Mouse (Mus musculus): ENCODE measurements at regions not wholly inside any gene's neighbourhood (a gene's known extent, or its start where the extent isn't known, plus 50 kb on each side); places are given as distances from the start of the nearest gene placed in this dataset.

- DNase-seq (ENCODE audit: low read depth): no peak
These were observed 81.0 kb upstream of the Sertad2 start for GRCm38 (mm10) chr11:20462076-20462475.

- DNase-seq (ENCODE audit: low read depth): no peak
These were observed 79.8 kb upstream of the Sertad2 start for GRCm38 (mm10) chr11:20463173-20463681.

- DNase-seq (ENCODE audit: low read depth): no peak
These were observed 78.5 kb upstream of the Sertad2 start for GRCm38 (mm10) chr11:20464564-20464963.

GRCm38 (mm10) chr11:20466591-20466990 is 76.5 kb upstream of the Sertad2 start:
- no peak for DNase-seq (ENCODE audit: low read depth)

GRCm38 (mm10) chr11:20468319-20469018 is 74.6 kb upstream of the Sertad2 start:
- DNase-seq (ENCODE audit: low read depth): peak; percentile 30

DNA sequence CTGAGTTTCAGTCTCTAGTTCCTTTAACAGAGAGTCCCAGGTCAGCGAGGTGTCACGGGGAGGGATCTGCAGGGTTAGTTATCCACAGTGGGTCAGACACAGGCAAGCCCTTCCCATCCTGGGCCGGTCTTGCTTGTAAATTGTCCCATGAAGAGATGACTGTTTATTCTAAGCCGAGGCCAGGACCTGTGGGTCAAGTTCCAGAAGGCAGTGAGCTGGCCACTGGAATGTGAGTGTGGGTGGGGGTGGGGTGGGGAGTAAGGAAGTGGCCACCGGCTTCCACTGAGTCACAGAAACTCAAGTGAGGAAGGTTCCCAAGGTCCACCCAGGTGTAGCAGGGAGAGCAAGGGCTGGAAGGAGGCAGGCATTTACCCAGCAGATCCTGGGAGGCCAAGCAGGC is 73.7 kb upstream of the Sertad2 start:
- DNase-seq (ENCODE audit: low read depth): no peak

- no peak for DNase-seq (ENCODE audit: low read depth)
These were observed 72.7 kb upstream of the Sertad2 start for GRCm38 (mm10) chr11:20470396-20470795.

DNA sequence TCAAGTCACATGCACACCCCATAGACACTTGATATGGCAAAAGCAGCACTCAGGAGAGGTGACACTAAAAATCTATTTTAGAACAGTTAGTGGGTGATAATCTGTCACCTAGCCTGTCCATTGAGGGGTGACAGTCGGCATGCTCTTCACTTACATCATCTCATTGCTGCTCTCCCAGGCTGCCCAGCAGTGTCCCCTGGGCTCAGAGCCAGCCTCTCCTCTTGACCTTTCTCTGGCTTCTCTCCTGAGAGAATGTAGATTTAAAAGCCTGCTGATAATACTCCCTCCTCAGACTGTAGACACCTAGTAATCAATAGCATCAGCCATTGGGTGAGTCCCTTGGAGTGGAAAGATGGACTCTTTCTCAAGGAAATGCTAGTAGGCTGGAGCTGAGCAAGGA is 70.7 kb upstream of the Sertad2 start:
- DNase-seq (ENCODE audit: low read depth): no peak

GRCm38 (mm10) chr11:20475629-20476028 is 67.4 kb upstream of the Sertad2 start:
- no peak for DNase-seq (ENCODE audit: low read depth)

GRCm38 (mm10) chr11:20476494-20476893 is 66.6 kb upstream of the Sertad2 start:
- no peak for DNase-seq (ENCODE audit: low read depth)

- DNase-seq (ENCODE audit: low read depth): peak; percentile 83
These were observed 65.6 kb upstream of the Sertad2 start for GRCm38 (mm10) chr11:20477183-20478037.

DNA sequence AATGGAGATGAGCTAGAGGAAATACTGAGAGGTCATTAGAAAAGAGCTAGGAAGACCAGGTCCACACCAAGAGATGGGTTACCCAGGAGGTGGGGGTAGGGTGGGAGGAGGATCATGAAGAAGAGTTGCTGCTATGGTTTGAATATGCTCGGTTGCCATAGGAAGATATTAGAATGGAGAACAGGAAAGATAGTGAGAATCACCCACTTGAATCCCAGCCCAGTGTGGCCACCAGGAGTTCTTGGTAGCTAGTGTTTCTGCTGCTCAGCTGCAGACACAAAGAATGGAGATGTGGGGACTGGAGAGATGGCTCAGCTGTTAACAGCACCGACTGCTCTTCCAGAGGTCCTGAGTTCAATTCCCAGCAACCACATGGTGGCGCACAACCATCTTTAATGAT is 62.4 kb upstream of the Sertad2 start:
- DNase-seq (ENCODE audit: low read depth): no peak

DNA sequence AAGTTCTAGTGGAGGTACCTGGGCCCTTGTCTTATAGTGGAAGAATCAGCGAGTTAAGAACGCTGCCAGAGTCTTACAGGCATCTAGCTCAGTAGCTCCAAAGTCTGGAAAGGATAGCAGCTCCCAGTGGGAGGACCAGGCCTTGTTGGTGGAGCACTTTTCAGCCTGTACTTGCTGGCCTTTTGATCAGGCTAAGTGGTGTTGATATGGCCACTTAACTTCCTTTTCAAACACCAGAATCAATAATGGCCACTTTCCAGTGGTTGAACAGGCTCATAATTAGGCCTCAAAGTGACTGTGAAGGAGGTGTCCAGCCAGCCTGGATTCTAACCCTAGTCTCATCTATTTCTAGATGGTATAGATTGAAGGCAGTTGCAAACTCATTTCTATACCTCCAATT is 57.7 kb upstream of the Sertad2 start:
- DNase-seq (ENCODE audit: low read depth): no peak

All from induced T-regulatory cell, adult 2 months (primary cell).